Mouse (Mus musculus): ENCODE data around the gene Zfp940.

DNA sequence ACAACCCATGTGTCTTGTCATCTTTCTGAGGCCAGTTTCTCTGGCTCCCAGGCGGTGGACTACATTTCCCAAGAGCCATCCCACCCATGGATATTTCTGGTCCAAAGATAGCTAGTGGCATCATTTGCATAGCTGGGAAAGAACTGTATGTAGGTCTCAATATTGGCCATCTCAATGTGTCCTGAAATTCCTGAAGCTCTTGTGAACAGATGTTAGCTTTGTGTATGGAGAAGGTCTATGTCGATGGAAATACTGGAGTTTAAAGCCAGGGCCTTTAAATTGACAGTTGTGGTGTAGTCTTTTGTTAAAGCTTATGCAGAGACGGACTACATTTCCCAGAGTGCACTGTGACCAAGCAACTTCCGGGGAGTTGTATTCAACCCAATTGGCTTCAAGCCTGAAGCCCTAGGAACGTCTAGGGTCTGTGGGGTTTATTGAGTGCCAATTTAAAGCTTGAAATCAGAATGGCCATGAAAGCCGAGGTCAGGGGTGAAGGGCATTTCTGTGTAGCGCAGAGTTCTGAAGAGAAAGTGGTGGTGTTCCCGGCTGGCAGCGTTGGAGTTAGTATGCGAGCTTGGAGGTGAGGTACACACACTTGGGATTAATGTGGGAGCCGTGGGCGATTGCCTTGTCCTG lies 34.7 kb downstream of the Zfp940 start:
- TF ChIP-seq CTCF (IDR thresholded peaks at IDR 0.05; ENCODE audit: borderline replicate concordance, insufficient read depth, low read depth, low read length) (no peak), POLR2A (IDR thresholded peaks at IDR 0.05; ENCODE audit: borderline replicate concordance, insufficient read depth, low read length) (peak; percentile 40; the same call in 1 of the 2 replicates)

Measured in cerebellum, adult 2 months (tissue).